Mouse (Mus musculus): ENCODE measurements around the gene Cish. TPM values are rescaled to one million over a fixed set of nuclear protein-coding genes. Genes with fewer than 3 reads are reported as not detected.

Cish gene
- total RNA-seq, 4 experiments from 2014 or later = 5.1 to 61.2 (median 22.7) TPM

DNA sequence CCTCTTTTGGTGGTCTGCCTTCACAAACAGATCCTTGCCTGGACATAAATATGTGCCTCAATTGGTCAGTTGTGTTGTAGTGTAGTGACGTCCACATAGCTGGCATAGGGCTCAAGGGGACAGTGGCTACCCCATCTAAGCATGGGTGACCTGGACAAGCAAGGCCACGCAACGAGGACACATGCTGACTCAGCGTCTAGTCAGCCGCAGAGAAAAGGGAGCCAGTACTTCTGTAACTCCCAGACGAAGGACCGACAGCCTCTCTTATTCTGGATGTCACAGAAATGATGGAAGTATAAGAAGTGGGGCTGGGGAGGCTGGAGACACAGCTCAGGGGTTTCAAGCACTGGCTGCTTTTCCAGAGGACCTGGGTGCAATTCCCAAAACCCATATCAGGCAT is 18.2 kb upstream of the Cish start:
- no peak for DNase-seq (ENCODE audit: low spot score in 2 of 2)

DNA sequence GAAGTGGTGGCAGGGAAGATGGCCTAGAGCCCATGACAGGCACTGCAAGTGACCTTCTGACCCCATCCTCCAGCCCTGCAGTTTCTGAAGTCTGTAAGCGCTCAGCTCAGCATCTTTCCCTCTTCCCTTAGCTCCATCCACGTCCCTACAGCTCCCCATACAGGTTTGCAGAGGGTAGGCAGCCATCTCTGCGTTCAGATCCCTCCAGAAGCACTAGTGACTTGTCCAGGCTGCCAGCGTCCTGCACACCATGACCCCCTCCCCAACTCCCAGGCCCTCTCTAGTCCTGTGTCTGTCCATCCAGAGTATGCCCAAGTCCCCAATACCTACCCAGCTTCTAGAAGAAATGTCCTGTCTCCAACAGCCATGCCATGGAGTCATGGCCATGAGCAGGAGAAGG is 17.7 kb upstream of the Cish start:
- no peak for DNase-seq (ENCODE audit: low spot score in 2 of 2)

DNA sequence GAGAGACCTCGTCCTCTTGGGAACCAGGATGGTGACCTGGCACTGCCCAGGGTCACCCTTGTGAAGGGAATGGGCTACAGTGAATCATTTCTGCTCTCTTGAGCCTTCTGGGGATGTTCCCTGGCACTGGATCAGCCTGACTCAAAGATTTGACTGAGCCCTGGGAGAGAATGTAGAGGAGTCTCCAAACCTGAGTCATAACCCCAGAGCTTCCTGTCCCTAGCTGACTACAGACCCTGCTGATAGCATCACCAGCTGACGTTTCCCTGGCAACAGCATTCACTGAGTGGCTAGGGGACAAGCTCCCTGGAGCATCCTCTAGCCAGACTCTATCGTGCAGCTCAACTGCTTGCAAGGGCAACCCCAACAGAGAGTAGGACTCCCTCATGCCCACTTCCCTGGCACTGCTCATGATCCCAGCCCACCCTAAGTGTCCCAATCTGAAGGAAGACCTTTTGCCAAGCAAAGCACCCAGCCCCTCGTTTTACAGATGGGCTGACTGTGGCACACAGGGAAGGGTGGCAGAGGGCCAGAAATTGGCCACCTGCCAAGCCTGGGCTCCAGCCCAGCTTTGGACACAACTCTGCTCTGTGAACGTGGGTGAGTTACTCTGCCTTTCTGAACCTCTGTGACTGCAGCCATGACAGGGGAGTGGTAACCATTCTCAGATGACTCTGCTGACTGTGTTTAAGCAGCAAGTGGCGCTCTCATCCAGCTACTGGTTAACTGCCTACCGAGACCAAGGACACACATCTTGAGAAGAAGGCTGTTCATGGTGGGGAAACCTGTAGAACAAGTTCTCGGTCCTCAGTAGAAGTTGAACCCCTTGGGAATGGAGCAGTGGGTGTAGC is 17.1 kb upstream of the Cish start:
- DNase-seq (ENCODE audit: low spot score in 2 of 2) = peak; percentile 39 to 53

DNA sequence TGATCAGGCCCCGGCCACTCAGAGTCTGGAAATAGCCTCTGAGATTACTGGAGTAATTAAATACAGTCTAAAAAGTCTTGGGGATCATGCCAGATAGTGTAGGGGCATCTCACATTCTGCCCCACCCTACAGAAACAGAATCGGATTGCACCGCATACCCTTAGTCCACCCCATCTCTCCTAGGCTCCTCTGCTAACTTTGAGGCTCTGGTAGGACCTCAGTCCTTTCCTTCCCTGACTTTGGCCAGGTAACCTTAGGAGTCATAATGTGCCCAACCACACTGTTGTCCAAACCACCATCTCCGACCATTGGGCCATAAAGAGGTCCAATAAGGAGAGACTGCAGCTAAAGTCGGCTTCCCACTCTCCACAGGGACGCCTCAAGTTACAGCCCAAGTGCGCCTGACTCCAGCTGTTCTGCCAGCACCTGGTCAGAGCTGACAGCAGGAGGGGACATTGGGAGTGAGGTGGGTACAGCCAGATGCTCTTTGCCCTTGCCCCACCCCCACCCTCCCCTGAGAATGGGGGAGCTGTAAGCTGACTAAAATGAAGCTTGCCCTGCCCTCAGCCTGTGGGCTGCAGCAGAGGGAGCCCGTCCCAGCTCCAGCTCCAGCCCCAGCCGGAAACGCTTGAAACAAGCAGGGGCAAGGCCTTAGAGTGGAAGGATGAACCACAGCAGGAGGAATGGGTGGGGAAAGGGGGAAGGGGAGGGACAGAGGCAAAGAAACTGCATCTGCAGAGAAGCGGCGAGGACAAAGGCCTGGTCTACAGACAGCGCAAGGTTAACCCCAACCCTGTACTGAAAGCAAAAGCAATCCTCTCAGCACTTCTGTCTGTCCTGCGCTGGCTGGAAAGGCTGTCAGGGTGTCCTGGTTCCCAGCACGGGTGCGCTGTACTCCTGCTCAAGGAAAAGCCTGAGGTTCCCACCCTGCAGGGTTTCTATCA is 16.2 kb upstream of the Cish start:
- peak; percentile 48 to 74 for DNase-seq (ENCODE audit: low spot score in 2 of 2)

DNA sequence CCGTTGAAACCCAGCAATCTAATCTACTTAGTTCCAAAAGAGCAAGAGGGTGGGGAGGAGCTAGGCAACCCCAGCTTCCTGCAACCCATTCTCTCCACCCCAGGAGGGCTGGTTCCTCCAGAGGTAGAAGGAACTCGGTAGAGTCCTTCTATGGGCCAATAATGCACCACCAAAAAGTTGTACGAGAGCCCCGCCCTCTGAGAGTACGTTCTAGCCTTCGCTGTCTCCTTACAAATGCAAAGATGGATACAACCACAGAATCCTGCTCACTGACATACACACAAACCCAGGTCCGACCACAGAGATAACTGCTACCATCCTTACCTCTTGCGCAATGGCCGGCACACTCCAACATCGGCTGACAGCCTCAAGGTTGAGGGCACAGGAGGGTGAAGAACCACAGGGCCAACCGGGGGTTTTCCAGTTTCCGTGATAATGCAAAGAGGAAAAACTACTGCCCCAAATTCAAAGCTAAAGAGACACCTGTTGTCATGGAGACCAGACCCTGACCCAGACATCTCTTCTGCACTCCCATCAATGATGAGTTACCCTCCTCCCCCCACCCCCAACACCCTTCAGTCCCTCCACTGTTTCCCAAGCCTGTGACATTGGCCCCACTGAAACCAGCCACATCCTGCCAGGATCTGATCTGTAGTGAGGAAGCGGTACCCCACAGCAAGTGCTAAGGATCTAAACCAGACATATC is 15.4 kb upstream of the Cish start:
- no peak for DNase-seq (ENCODE audit: low spot score in 2 of 2)

DNA sequence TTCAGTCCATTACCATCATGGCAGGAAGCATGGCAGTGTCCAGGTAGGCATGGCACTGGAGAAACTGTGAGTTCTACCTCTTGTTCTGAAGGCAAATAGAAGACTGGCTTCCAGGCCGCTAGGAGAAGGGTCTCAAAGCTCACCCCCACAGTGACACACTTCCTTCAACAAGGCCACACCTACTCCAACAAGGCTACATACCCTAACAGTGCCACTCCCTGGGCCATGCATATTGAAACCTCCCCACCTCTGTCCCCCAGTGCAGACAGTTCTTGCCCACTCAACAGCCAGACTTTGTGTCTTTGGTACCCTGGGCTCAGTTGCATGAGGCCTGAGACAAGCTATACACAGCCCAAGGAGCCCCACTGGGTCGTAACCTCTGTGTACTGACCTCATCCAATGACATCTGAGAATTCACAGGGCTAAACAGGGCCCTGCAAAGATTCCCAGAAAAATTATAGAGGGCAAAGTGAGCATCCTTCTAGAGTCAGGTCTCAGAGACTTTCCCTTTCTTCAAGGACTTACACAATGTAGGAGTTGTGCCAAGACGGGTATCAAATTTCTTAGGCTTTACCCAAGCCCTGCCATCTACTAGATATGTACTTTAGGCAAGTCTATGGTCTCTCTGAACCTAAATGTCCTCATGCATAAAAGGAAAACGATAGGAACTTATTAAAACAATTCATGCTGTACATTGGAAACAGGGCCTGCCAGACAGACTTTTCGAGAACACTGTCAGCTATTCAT is 14.4 kb upstream of the Cish start:
- DNase-seq (ENCODE audit: low spot score in 2 of 2) = no peak

DNA sequence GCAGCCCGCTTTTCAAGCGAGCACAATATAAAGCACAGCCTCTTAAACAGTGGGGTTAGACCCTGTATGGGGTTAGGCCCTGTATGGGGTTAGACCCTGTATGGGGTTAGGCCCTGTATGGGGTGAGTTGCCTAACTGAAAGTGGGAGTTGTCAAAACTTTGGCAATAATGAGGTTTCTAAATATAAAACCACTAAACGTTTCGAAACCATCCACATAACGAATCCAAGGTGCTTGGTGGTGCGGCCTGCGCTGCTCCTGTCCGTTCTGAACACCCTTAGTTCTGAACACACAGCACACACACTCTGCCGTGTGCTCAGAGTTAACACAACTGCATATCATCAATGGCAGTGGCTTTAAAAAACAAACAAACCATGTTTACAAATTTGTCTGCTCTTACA is 12.9 kb upstream of the Cish start:
- no peak for DNase-seq (ENCODE audit: low spot score in 2 of 2)

DNA sequence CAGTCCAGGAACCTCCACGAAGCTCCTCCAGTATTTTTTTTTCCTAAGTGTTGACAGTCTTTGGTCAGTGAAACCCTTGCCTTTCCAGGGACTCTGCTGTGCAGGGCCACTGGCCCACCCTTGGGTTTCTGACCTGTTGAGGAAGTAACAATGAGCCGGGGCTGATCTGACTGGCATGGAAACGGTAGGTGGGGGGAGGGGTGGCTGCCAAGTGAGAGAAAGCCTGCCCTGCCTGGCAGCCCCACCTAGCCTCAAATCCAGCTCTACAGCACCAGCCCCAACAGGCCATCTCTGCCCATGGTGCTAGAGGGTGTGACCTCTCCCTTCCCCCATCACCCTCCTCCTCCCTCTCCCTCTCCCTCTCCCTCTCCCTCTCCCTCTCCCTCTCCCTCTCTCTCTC is 10.8 kb upstream of the Cish start:
- DNase-seq (ENCODE audit: low spot score in 2 of 2) = no peak

DNA sequence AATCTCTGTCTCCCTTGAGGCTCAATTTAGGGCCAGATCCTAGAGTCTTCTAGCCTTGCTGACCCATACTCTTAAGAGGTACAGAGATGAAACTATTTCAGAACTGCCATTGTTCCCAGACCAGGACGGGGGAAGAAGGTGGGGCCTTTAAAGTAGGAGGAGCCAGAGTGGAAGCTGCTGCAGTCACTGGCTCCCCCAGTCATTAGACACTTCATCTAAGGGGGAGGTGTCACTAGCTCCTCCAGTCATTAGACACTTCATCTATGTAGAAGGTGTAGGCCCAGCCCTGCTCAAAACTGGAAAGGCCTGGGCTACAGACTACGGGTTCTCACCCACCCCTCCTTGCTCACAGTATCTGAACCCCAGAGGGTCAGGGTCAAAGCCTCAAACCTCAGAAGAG is 8.5 kb upstream of the Cish start:
- no peak for DNase-seq (ENCODE audit: low spot score in 2 of 2)

DNA sequence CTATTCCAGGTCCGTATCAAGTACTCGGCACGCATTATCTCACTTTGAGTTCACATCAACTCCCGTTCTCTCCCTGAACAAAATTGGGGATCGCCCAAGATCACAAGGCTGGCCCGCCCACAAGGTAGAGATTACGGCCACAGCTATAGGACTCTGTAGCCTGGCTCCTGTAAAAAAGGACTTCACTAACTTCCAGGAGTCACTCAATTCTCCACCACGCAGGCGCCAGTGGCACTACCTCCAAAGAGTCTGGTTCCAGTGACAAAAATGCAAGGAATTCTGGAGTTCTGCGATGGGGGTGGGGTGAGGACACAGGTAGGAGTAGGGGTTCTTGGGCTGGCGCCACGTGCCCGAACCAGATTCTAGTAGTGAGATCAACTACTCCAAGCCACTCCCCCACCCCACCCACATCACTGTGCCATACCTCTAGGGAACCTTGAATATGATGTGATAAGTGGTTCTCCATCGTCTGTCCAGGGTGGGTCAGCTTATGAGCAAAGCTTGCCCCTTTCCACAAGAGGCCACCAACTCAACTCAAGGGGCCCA is 7.6 kb upstream of the Cish start:
- no peak for DNase-seq (ENCODE audit: low spot score in 2 of 2)

DNA sequence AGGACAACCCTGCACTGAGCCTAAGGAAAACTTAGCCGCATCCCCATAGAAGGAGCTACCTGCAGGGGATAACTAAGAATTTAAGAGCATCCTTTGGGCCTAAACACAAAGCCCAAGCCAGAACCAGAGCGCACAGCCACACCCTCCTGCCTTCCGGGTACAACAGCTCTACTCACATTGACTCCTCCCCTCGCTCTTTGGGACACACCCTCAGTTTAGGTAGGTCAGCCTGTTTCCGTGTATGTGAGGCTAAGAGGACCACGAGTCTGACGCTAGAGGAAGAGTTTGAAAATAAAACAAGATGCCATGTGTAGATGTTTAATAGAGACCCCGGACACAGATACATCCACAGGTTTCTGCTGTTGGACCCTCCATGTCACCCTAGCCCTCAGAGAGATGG is 7.1 kb upstream of the Cish start:
- no peak for DNase-seq (ENCODE audit: low spot score in 2 of 2)

DNA sequence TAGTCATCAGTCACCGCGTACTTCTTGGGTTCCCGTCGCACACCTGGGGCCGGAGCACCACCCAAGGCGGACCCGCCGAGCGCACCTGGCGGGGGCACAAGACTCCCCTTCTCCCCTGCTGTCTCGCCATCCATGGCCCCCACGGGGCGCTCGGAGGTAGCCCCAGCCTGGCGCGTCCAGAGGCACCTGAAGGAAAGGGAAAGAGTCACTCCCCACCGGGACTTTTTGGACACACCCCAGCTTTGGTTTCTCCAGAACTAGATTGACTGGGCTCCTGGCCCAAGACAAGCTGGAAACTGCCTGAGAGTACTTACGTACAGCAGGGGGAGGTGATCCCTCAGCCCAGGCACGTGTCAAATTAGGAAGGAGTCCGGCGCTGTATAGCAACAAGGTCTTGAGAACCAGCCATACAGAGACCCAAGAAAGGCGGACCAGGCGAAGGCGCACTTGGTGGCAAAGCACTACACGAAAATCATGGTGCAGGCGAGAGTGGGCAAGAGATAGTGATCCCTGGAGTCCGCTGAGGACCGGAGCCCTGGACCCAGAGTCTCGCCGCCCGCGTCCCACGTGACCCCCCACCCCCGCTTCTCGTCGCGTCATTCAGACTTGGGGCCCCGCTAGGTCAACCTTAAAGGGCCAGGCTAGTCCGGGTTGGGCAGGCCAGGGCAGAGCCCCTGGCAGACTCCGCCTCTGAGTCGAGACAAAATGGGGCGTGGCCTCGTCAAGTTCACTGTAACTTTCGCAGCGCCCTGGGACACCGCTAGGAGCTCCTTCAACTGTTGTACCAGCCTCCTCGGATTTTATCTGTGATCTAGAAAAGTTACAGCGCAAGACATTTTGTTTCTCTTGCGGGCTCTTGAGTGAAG is 6.4 kb upstream of the Cish start, which contains the start of gene Mapkapk3:
Gene Mapkapk3, minus strand, starts transcription at position 667 of the 866 bp plus-strand sequence.
- DNase-seq (ENCODE audit: low spot score in 2 of 2) = peak; percentile 87 to 92

DNA sequence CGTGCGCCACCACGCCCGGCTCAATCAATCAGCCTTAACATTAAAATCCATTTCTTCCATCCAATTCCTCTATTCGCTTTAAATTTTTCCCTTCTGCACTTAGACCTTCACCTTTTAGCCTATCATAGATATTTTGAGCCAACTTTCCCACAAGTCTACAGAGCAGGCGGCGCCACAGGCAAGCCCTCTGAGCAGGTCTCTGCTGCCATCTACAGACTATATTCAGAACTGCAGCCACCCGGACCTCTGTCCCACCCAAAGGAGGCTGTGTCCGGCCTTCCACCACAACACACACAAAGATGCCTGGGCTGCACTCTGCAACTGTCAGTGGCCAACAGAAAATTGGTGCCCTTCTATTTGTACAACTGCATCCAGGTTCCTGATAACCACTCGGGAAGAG is 4.9 kb upstream of the Cish start:
- DNase-seq (ENCODE audit: low spot score in 2 of 2) = peak; percentile 71 to 79

DNA sequence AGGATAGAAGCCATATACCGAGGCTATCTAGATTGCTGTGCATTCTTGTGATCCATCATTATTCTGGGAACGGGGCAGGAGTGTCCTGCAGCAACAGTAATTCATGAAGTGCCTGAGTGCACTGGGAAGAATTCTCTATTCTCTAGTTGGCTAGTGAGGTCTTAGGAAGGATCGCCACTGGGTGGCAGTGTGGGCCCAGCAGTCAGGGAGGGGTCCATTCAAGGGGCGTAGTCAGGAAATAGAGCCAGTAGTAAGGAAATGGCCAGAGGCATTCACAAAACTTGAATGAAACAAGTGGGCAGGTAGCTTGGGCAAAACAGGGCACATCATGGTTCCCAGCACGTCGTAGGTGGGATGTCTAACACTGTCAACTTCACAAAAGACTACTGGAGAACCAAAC is 1.6 kb upstream of the Cish start:
- DNase-seq (ENCODE audit: low spot score in 2 of 2) = peak; percentile 62 to 63

DNA sequence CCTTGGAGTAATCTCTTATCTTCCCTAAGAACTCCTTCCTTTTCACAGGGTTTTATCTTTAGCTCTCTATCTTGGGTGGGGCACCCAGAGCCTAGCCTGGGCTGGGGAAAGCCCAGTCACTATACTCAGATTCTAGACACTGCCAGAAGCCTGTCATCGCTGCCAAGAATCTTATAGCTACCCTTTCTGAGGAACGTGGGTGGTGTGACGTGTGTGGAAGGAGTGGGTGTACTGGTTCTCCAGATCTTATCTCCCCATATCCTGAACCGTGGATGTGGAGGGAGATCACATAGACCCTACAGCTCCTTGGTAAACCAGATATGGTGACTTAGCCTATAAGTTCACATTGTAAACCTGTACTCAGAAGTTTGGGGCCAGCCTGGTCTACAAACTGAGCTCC is 210 bp upstream of the Cish start:
- no peak for DNase-seq (ENCODE audit: low spot score in 2 of 2)

DNA sequence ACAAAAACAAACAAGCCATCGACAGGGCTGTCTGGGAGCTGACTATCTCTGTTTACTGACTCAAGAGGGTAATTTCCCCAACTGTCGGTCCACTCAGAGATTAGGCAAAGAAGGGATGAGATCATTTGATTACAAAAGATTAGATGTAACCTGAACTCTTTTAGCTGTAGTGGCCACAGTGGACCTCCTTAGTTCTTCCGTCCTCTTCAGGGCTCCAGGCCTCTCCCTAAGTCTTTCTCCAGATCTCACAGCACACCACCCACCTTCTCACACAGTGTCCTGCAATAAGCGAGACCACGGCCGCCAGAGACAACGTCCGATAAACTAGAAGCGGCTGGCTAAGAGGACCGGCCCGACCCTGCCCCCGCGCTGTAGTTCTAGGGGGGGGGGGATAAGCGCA is 215 bp downstream of the Cish start:
- DNase-seq (ENCODE audit: low spot score in 2 of 2) = no peak

DNA sequence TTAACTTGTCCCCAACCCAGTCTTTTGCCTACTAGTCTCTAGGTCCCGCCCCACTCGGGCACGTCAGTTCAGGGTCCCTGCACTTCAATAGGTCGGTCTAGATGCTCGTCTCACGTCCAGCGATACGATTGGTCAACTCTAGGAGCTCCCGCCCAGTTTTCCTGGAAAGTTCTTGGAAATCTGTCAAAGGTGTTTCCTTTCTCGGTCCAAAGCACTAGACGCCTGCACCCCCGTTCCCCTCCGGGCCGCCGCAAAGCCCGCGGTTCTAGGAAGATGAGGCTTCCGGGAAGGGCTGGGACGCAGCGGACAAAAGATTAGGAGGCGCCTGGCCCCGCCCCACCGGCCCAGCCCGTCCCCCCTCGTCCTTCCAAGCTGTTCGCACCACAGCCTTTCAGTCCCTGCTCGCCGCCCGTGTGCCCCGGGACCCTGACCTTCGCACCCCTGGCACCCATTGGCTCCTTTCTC is 707 bp downstream of the Cish start:
- peak; percentile 93 to 95 for DNase-seq (ENCODE audit: low spot score in 2 of 2)

DNA sequence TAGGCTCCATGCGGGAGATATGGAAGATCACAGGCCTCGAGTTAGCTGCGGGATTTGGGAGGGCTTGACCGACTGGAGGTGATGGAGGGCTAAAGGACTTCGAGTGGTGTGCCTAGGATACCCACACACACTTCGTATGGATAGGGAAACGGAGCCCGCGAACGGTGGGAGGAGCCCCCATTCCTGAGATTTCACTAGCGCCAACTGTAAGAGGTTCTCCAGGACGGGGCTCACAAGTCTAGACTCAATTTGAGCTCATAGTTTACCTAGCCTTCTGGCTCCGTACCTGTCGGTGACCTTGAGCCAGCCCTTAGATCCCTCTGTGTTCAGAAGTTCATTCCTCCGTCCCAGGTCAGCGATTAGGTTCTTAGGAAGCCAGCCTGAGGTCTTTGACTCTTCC is 1.2 kb downstream of the Cish start:
- DNase-seq (ENCODE audit: low spot score in 2 of 2) = no peak

DNA sequence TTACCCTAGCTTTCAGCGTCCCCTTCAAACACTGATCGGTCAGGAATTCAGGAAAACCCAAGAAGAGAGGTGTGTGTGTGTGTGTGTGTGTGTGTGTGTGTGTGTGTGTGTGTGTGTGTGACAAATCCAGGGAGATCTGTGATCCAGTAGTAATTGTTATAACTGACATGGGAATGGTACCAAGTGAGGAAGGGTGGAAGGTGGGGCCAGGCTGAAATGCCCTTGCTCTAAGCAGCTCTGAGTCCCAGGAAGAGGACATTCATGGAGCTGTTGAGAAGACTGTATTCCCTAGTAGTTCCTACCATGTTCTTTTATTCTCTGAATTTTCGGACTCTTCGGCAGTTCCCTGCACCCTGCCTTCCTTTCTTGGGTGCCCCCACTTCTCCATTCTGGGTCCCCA is 1.8 kb downstream of the Cish start:
- no peak for DNase-seq (ENCODE audit: low spot score in 2 of 2)
